Mouse (Mus musculus): ENCODE measurements around the gene Slc38a8. TPM values are rescaled to one million over a fixed set of nuclear protein-coding genes. Genes with fewer than 3 reads are reported as not detected.

Gene Slc38a8
- polyA plus RNA-seq, 1 experiment from 2014 or later = 0.22 TPM

GRCm38 (mm10) chr8:119515767-119516166, 14.3 kb upstream of the Slc38a8 start:
- Histone ChIP-seq H3K4me3 (no peak overlapping the region), H3K4me2 (no peak overlapping the region), H3K27me3 (no peaks in the 10 kb centered on the region), H3K9me3 (no peaks in the 10 kb centered on the region), H3K4me1 (replicated peaks) (no peaks in the 10 kb centered on the region; the same call in 1 of the 2 replicates), H3K36me3 (peaks cover 82% of the 10 kb centered on the region), H3K9ac (no peak overlapping the region), H3K27ac (replicated peaks) (no peak overlapping the region)
- WGBS = 60% methylated on average over 3 of the region's 3 CpGs
- ATAC-seq (ENCODE audit: low FRiP score, low read depth) = no peak

GRCm38 (mm10) chr8:119514940-119515339, 13.4 kb upstream of the Slc38a8 start:
- no peak overlapping the region for H3K27ac ChIP-seq (replicated peaks)
- no peaks in the 10 kb centered on the region for H3K9me3 ChIP-seq
- WGBS = 97% methylated on average over 3 of the region's 3 CpGs
- no peaks in the 10 kb centered on the region; the same call in 1 of the 2 replicates for H3K4me1 ChIP-seq (replicated peaks)
- H3K4me3 ChIP-seq = no peak overlapping the region
- no peak overlapping the region for H3K4me2 ChIP-seq
- H3K9ac ChIP-seq = no peak overlapping the region
- no peaks in the 10 kb centered on the region for H3K27me3 ChIP-seq
- no peak for ATAC-seq (ENCODE audit: low FRiP score, low read depth)
- peaks cover 79% of the 10 kb centered on the region for H3K36me3 ChIP-seq

GRCm38 (mm10) chr8:119513405-119513804, 11.9 kb upstream of the Slc38a8 start:
- Histone ChIP-seq H3K9ac (no peak overlapping the region), H3K36me3 (peaks cover 79% of the 10 kb centered on the region), H3K27me3 (no peaks in the 10 kb centered on the region), H3K4me1 (replicated peaks) (no peaks in the 10 kb centered on the region; the same call in 1 of the 2 replicates), H3K4me3 (no peak overlapping the region), H3K9me3 (no peaks in the 10 kb centered on the region), H3K27ac (replicated peaks) (no peak overlapping the region), H3K4me2 (no peak overlapping the region)
- ATAC-seq (ENCODE audit: low FRiP score, low read depth) = no peak
- 82% methylated on average over 4 of the region's 4 CpGs for WGBS

- Histone ChIP-seq H3K9ac (no peak overlapping the region), H3K9me3 (no peaks in the 10 kb centered on the region), H3K4me2 (no peak overlapping the region), H3K4me1 (replicated peaks) (no peaks in the 10 kb centered on the region; the same call in 1 of the 2 replicates), H3K4me3 (no peak overlapping the region), H3K27me3 (no peaks in the 10 kb centered on the region), H3K36me3 (peaks cover 68% of the 10 kb centered on the region), H3K27ac (replicated peaks) (no peak overlapping the region)
- no peak for ATAC-seq (ENCODE audit: low FRiP score, low read depth)
- WGBS = 90% methylated on average over 7 of the region's 7 CpGs
These were observed 10.2 kb upstream of the Slc38a8 start for GRCm38 (mm10) chr8:119511722-119512121.

GRCm38 (mm10) chr8:119510471-119510870, 9.0 kb upstream of the Slc38a8 start:
- Histone ChIP-seq H3K27me3 (no peaks in the 10 kb centered on the region), H3K36me3 (peaks cover 63% of the 10 kb centered on the region), H3K9ac (no peak overlapping the region), H3K4me3 (no peak overlapping the region), H3K9me3 (no peaks in the 10 kb centered on the region), H3K4me1 (replicated peaks) (no peaks in the 10 kb centered on the region), H3K27ac (replicated peaks) (no peak overlapping the region), H3K4me2 (no peak overlapping the region)
- ATAC-seq (ENCODE audit: low FRiP score, low read depth) = no peak
- WGBS = 89% methylated on average over 9 of the region's 9 CpGs

GRCm38 (mm10) chr8:119506106-119506505, 4.6 kb upstream of the Slc38a8 start:
- Histone ChIP-seq H3K4me2 (no peak overlapping the region), H3K9me3 (no peaks in the 10 kb centered on the region), H3K4me3 (no peak overlapping the region), H3K27me3 (no peaks in the 10 kb centered on the region), H3K36me3 (peaks cover 24% of the 10 kb centered on the region), H3K4me1 (replicated peaks) (no peaks in the 10 kb centered on the region), H3K9ac (no peak overlapping the region), H3K27ac (replicated peaks) (no peak overlapping the region)
- WGBS = 87% methylated on average over 8 of the region's 8 CpGs
- no peak for ATAC-seq (ENCODE audit: low FRiP score, low read depth)

- Histone ChIP-seq H3K4me1 (replicated peaks) (no peaks in the 10 kb centered on the region), H3K27ac (replicated peaks) (no peak overlapping the region), H3K9ac (no peak overlapping the region), H3K4me2 (no peak overlapping the region), H3K36me3 (peaks cover 24% of the 10 kb centered on the region), H3K27me3 (no peaks in the 10 kb centered on the region), H3K9me3 (no peaks in the 10 kb centered on the region), H3K4me3 (no peak overlapping the region)
- ATAC-seq (ENCODE audit: low FRiP score, low read depth) = no peak
- 47% methylated on average over 9 of the region's 9 CpGs for WGBS
These were observed 4.0 kb upstream of the Slc38a8 start for GRCm38 (mm10) chr8:119505488-119505887.

GRCm38 (mm10) chr8:119503191-119503767, 1.8 kb upstream of the Slc38a8 start:
- 38% methylated on average over 10 of the region's 10 CpGs for WGBS
- H3K4me1 ChIP-seq (replicated peaks) = no peaks in the 10 kb centered on the region
- no peak overlapping the region for H3K9ac ChIP-seq
- H3K36me3 ChIP-seq = peaks cover 4% of the 10 kb centered on the region
- no peak overlapping the region for H3K27ac ChIP-seq (replicated peaks)
- no peaks in the 10 kb centered on the region for H3K27me3 ChIP-seq
- H3K4me3 ChIP-seq = no peak overlapping the region
- no peak for ATAC-seq (ENCODE audit: low FRiP score, low read depth)
- H3K9me3 ChIP-seq = no peaks in the 10 kb centered on the region
- H3K4me2 ChIP-seq = no peak overlapping the region

GRCm38 (mm10) chr8:119502111-119502510, 613 bp upstream of the Slc38a8 start:
- no peaks in the 10 kb centered on the region for H3K36me3 ChIP-seq

GRCm38 (mm10) chr8:119499836-119500235, 1.7 kb downstream of the Slc38a8 start:
- ATAC-seq (ENCODE audit: low FRiP score, low read depth) = no peak
- no peak overlapping the region for H3K4me2 ChIP-seq
- 84% methylated on average over 2 of the region's 2 CpGs for WGBS
- H3K27ac ChIP-seq (replicated peaks) = no peak overlapping the region
- H3K4me3 ChIP-seq = no peak overlapping the region
- no peaks in the 10 kb centered on the region for H3K27me3 ChIP-seq
- H3K4me1 ChIP-seq (replicated peaks) = no peaks in the 10 kb centered on the region
- no peaks in the 10 kb centered on the region for H3K36me3 ChIP-seq
- H3K9me3 ChIP-seq = no peaks in the 10 kb centered on the region
- no peak overlapping the region for H3K9ac ChIP-seq

More at GRCm38 (mm10) chr8:119502111-119502510, 613 bp upstream of the Slc38a8 start:
- H3K4me3 ChIP-seq = no peak overlapping the region
- no peak for ATAC-seq (ENCODE audit: low FRiP score, low read depth)
- no peak overlapping the region for H3K9ac ChIP-seq
- H3K4me1 ChIP-seq (replicated peaks) = no peaks in the 10 kb centered on the region
- H3K4me2 ChIP-seq = no peak overlapping the region
- no peaks in the 10 kb centered on the region for H3K27me3 ChIP-seq
- 73% methylated on average over 4 of the region's 4 CpGs for WGBS
- H3K9me3 ChIP-seq = no peaks in the 10 kb centered on the region
- no peak overlapping the region for H3K27ac ChIP-seq (replicated peaks)

GRCm38 (mm10) chr8:119496848-119497247, 4.7 kb downstream of the Slc38a8 start:
- no peak overlapping the region for H3K4me3 ChIP-seq
- H3K4me2 ChIP-seq = no peak overlapping the region
- no peaks in the 10 kb centered on the region for H3K9me3 ChIP-seq
- no peak overlapping the region for H3K9ac ChIP-seq
- no peak overlapping the region for H3K27ac ChIP-seq (replicated peaks)
- 30% methylated on average over 6 of the region's 6 CpGs for WGBS
- no peaks in the 10 kb centered on the region for H3K4me1 ChIP-seq (replicated peaks)
- H3K36me3 ChIP-seq = no peaks in the 10 kb centered on the region
- no peaks in the 10 kb centered on the region for H3K27me3 ChIP-seq
- ATAC-seq (ENCODE audit: low FRiP score, low read depth) = no peak

GRCm38 (mm10) chr8:119487093-119487492, 14.4 kb downstream of the Slc38a8 start:
- H3K9me3 ChIP-seq = no peaks in the 10 kb centered on the region
- H3K9ac ChIP-seq = no peak overlapping the region
- WGBS = 79% methylated on average over 7 of the region's 7 CpGs
- no peak for ATAC-seq (ENCODE audit: low FRiP score, low read depth)
- H3K4me2 ChIP-seq = no peak overlapping the region
- H3K4me1 ChIP-seq (replicated peaks) = peaks cover 12% of the 10 kb centered on the region
- H3K27me3 ChIP-seq = no peaks in the 10 kb centered on the region
- no peak overlapping the region for H3K27ac ChIP-seq (replicated peaks)
- H3K36me3 ChIP-seq = no peaks in the 10 kb centered on the region
- H3K4me3 ChIP-seq = no peak overlapping the region
